Mouse (Mus musculus) stomach, embryonic 16.5 days (tissue): ENCODE data around the gene Gm36210. TPM values are rescaled to one million over a fixed set of nuclear protein-coding genes. Genes with fewer than 3 reads are reported as not detected.

Experiments used
- ATAC-seq: fragments of 200-750 bp; cut with Nextera tagmentation; 2 replicates; pipeline ENCODE4 v1.8.0; 2017; ENCODE audit warnings: moderate number of reproducible peaks, moderate TSS enrichment; ENCODE audit not compliant: insufficient read depth, low FRiP score
- H3K27ac ChIP-seq: fragments of 300-500 bp; sonication (generic); 2 replicates; pipeline ENCODE4 v1.5.1; 2014; ENCODE audit warnings: low read length
- H3K27me3 ChIP-seq: fragments of 300-500 bp; sonication (generic); 2 replicates; pipeline ENCODE4 v1.6.1; 2014; ENCODE audit warnings: low read length, control low read depth, mixed read lengths; ENCODE audit not compliant: control insufficient read depth, insufficient read depth
- H3K36me3 ChIP-seq: fragments of 300-500 bp; sonication (generic); 2 replicates; pipeline ENCODE4 v1.6.1; 2014; ENCODE audit warnings: low read length; ENCODE audit not compliant: control insufficient read depth, insufficient read depth
- H3K4me1 ChIP-seq: fragments of 300-500 bp; sonication (generic); 2 replicates; pipeline ENCODE4 v1.6.1; 2014; ENCODE audit warnings: low read length, control low read depth, mixed read lengths; ENCODE audit not compliant: control insufficient read depth, insufficient read depth
- H3K4me2 ChIP-seq: fragments of 300-500 bp; sonication (generic); 2 replicates; pipeline ENCODE4 v1.6.1; 2014; ENCODE audit warnings: low read depth, low read length, mixed read lengths
- H3K4me3 ChIP-seq: fragments of 300-500 bp; sonication (generic); replicated peaks from 2 replicates; pipeline ENCODE4 v1.5.1; 2014; ENCODE audit warnings: mild to moderate bottlenecking, low read length
- H3K9ac ChIP-seq: fragments of 300-500 bp; sonication (generic); 2 replicates; pipeline ENCODE4 v1.6.1; 2014; ENCODE audit warnings: low read length
- H3K9me3 ChIP-seq: fragments of 300-500 bp; sonication (generic); replicated peaks from 2 replicates; pipeline ENCODE4 v1.6.1; 2016; ENCODE audit warnings: low read length, control low read depth; ENCODE audit not compliant: control insufficient read depth
- WGBS: fragments of 180-500 bp; shearing (Covaris S2); extraction: QIAGEN DNeasy Blood & Tissue Kit; methylation state at CpG from one replicate; pipeline ENCODE4 v1.1.7; 2014; 5-methylcytosine and 5-hydroxymethylcytosine counted together
- polyA plus RNA-seq: library from polyadenylated mRNA; unstranded; fragments of >200 nt; fragmentation: Nextera tagmentation; extraction: Ambion mirVana; gene quantifications from 2 replicates; pipeline ENCODE4 v1.2.1, GENCODE M21; 2015

The Gm36210 gene
- 0.10 TPM in 1 of 2 replicates, not detected in the other for polyA plus RNA-seq

DNA sequence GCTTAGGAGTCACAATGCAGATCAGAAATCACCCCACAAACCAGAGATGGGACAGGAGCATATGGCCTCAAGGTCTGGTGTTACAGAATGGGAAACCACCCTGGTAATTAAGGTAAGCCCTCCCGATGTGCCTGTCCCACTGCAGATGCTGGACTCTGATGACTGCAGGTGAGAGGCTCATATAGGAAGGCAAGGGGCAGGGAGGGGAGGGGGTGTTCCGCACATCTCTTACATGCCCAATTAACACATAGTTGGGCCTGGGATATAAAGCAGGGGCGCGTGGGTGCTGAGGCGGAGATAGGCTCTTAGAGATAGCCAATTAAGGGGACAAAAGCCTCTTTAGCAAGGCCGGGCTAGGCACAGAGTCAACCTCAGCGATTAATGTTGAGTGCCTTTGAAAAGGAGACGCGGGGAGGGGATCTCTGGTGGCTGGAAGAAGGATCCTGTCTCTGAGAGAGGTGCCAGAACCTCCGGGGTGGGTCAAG is at the start of gene Gm36210:
Gm36210 (minus strand) TSS at position 51 of the 485 bp plus-strand sequence.
- 66% methylated on average over 10 of the region's 10 CpGs for WGBS
- Histone ChIP-seq H3K27me3 (no peaks in the 10 kb centered on the region), H3K4me2 (no peak within 1 kb of the TSS), H3K4me1 (no peaks in the 10 kb centered on the region), H3K27ac (no peak within 1 kb of the TSS), H3K9me3 (no peaks in the 10 kb centered on the region), H3K36me3 (no peaks in the 10 kb centered on the region), H3K9ac (no peak within 1 kb of the TSS), H3K4me3 (no peak within 1 kb of the TSS)
- no peak for ATAC-seq

DNA sequence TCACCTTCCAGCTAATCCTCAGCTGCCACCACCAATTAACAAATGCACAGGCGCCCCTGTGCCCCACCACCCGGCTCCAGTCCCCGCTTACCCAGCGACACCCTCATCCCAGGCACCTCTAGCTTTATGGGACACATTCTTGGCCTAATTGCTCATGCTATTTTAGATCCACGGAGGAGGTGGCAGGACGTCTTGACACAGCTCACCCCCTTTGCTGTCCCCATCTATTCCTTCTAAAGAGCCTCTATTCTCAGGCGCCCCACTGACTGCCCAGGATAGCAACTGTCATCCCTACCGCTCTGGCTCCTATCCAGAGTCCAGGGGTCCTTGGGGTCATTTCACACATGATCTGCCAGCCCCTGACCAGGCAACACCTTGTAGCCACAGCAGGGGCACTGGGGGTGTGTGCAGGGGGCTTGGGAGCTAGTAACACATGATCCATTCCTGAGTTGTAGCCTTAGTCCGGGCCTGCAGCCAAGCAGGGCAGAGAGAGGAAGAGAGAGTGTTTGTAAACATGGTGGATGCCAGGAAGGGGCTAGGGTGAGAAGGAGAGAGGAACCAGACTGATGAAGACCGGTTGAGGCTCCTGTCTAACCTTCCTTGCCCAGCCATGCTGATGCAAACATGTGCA is 47.6 kb upstream of the Gm36210 start:
- Histone ChIP-seq H3K27me3 (no peaks in the 10 kb centered on the region), H3K4me2 (no peak overlapping the region)
- ATAC-seq = no peak

GRCm38 (mm10) chr7:4950561-4951342 is 44.4 kb upstream of the Gm36210 start:
- Histone ChIP-seq H3K4me3 (no peak overlapping the region), H3K9ac (no peak overlapping the region), H3K4me1 (no peaks in the 10 kb centered on the region), H3K9me3 (no peaks in the 10 kb centered on the region), H3K36me3 (no peaks in the 10 kb centered on the region), H3K4me2 (no peak overlapping the region), H3K27me3 (no peaks in the 10 kb centered on the region), H3K27ac (no peak overlapping the region)
- no peak for ATAC-seq
- 79% methylated on average over 19 of the region's 19 CpGs for WGBS

More for the DNA sequence above, 47.6 kb upstream of the Gm36210 start:
- no peak overlapping the region for H3K9ac ChIP-seq
- no peak overlapping the region for H3K27ac ChIP-seq
- WGBS = 22% methylated on average over 10 of the region's 10 CpGs
- no peaks in the 10 kb centered on the region for H3K36me3 ChIP-seq
- H3K4me1 ChIP-seq = no peaks in the 10 kb centered on the region
- H3K4me3 ChIP-seq = no peak overlapping the region
- no peaks in the 10 kb centered on the region for H3K9me3 ChIP-seq

- H3K4me2 ChIP-seq = no peak overlapping the region
- H3K27me3 ChIP-seq = no peaks in the 10 kb centered on the region
- 41% methylated on average over 6 of the region's 6 CpGs for WGBS
- H3K36me3 ChIP-seq = no peaks in the 10 kb centered on the region
- no peak overlapping the region for H3K4me3 ChIP-seq
- no peaks in the 10 kb centered on the region for H3K9me3 ChIP-seq
- H3K27ac ChIP-seq = no peak overlapping the region
- no peaks in the 10 kb centered on the region for H3K4me1 ChIP-seq
- no peak overlapping the region for H3K9ac ChIP-seq
- ATAC-seq = no peak
Measured at GRCm38 (mm10) chr7:4948386-4948785, 42.1 kb upstream of the Gm36210 start.

DNA sequence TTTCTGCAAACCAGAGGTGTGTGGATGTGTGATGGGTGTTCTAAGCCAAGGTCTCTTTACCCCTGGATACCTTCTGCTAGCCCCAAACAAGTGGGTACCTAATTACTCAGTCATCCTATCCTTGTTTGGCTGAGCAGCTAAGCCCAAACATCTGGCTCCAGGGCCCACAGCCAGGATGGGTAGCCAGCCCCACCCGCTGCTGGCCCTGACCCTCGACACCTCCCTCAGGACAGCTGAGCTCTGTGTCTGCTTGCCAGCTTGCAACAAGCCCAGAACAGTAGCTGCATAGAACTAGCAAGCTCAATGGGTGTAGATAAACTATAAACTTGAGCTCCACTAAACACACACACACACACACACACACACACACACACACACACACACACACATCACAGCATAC is 41.5 kb upstream of the Gm36210 start:
- H3K4me2 ChIP-seq = no peak overlapping the region
- no peak overlapping the region for H3K4me3 ChIP-seq
- 0 out of 2 replicates have a peak overlapping the region, but pooled peaks have one; percentile 8 for H3K9ac ChIP-seq
- no peak overlapping the region for H3K27ac ChIP-seq
- no peaks in the 10 kb centered on the region for H3K4me1 ChIP-seq
- H3K9me3 ChIP-seq = no peaks in the 10 kb centered on the region
- no peaks in the 10 kb centered on the region for H3K36me3 ChIP-seq
- no peaks in the 10 kb centered on the region for H3K27me3 ChIP-seq
- WGBS = 19% methylated on average over 2 of the region's 2 CpGs
- ATAC-seq = no peak

DNA sequence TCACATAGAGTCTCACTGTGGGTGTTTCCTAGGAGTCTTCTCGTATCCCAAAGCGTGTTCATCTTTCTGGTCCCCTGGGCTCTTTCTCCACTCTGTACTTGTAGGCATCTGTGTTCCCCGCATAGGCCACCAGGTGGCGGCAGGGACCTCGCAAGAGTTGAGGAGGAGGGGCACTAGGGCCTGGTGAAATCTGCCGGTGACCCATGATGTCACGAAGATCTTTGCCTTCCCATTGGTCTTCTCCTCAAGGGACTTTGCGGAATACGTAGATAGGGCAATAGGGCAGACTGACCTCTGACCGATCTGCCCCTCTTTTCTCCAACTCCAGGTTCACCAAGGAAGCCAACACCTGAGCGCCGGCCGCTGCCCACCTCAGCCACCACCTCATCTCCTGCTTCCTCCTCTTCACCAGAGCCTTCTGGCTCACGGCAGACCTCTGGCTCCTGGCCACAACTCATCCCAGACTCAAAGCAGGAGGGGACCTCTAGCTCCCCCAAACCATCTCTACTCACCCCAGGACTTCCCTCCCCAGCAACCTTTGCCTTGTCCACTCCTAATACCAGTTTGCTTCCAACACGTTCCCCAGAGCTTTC is 37.0 kb upstream of the Gm36210 start:
- H3K9me3 ChIP-seq = no peaks in the 10 kb centered on the region
- WGBS = 18% methylated on average over 15 of the region's 15 CpGs
- H3K4me3 ChIP-seq = peak overlapping the region; percentile 35
- no peaks in the 10 kb centered on the region for H3K4me1 ChIP-seq
- H3K4me2 ChIP-seq = peak overlapping the region; percentile 58
- H3K27me3 ChIP-seq = no peaks in the 10 kb centered on the region
- ATAC-seq = peak; percentile 76
- no peaks in the 10 kb centered on the region for H3K36me3 ChIP-seq
- H3K27ac ChIP-seq = no peak overlapping the region
- no peak overlapping the region for H3K9ac ChIP-seq

- no peak overlapping the region for H3K9ac ChIP-seq
- 47% methylated on average over 5 of the region's 5 CpGs for WGBS
- H3K4me2 ChIP-seq = no peak overlapping the region
- H3K9me3 ChIP-seq = no peaks in the 10 kb centered on the region
- no peak overlapping the region for H3K27ac ChIP-seq
- no peaks in the 10 kb centered on the region for H3K4me1 ChIP-seq
- no peak overlapping the region for H3K4me3 ChIP-seq
- no peaks in the 10 kb centered on the region for H3K27me3 ChIP-seq
- ATAC-seq = no peak
- H3K36me3 ChIP-seq = no peaks in the 10 kb centered on the region
Measured at GRCm38 (mm10) chr7:4942673-4943072, 36.4 kb upstream of the Gm36210 start.

DNA sequence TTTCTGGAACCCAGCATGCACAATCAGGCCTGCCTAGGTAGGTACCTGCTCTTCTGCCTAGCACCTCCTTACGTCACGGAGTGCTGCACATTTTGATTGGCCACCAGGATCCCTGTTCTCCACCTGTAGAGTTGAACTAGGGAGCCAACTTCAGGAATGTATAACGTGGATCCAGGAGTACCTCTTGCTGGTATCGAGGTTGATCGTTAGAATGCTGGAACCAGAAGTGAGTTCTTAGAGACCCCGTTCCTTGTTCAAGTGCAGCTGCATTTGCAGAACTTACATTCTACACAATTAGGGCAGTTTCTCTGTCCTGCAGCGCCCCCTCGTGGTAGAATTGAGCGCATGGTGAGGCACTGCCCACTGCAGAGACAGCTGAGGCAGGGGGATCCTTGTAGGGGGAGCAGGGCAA is 33.8 kb upstream of the Gm36210 start:
- Histone ChIP-seq H3K4me1 (no peaks in the 10 kb centered on the region), H3K27ac (no peak overlapping the region), H3K4me3 (no peak overlapping the region), H3K36me3 (no peaks in the 10 kb centered on the region), H3K27me3 (no peaks in the 10 kb centered on the region), H3K9me3 (no peaks in the 10 kb centered on the region), H3K9ac (no peak overlapping the region), H3K4me2 (no peak overlapping the region)
- WGBS = 19% methylated on average over 9 of the region's 9 CpGs
- no peak; the same call in 1 of the 2 replicates for ATAC-seq

GRCm38 (mm10) chr7:4938456-4938855 is 32.1 kb upstream of the Gm36210 start:
- Histone ChIP-seq H3K4me3 (no peak overlapping the region), H3K36me3 (no peaks in the 10 kb centered on the region), H3K27ac (no peak overlapping the region), H3K9me3 (0 out of 2 replicates have a peak, but pooled peaks cover 4% of the 10 kb centered on the region), H3K4me2 (no peak overlapping the region), H3K9ac (no peak overlapping the region), H3K4me1 (no peaks in the 10 kb centered on the region), H3K27me3 (no peaks in the 10 kb centered on the region)
- 40% methylated on average over 2 of the region's 2 CpGs for WGBS
- no peak for ATAC-seq
